Mouse (Mus musculus): ENCODE results near the gene Kcna6. TPM values are rescaled to one million over a fixed set of nuclear protein-coding genes. Genes with fewer than 3 reads are reported as not detected.
A peak's percentile ranks its signal among the peaks of the same experiment; 100 is the strongest.

Kcna6 gene
- polyA plus RNA-seq, 1 experiment from 2014 or later, result 18.5 TPM

DNA sequence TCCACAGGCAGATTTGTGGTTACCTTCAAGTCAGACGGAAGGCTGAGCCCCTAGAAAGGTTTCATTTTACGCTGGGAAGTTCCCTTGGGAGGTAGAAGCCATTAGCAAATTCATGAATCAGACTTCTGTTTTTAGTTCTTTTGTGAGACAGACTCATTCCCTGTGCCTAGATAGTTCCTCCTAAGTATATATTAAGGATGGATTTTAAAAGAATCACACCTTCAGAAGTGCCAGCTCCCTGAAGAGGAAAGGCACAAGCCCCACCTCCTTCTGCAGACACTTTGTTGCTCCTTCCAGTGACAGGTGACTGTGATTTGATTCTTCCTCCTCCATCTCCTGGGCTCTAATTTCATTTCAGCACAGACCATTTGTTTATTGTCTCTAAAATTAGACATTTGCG, 2.1 kb upstream of the Kcna6 start:
- Histone ChIP-seq H3K9ac (no peak overlapping the region), H3K4me3 (replicated peaks; ENCODE audit: low read length) (no peak overlapping the region), H3K27me3 (ENCODE audit: control insufficient read depth, insufficient read depth, low read length) (peaks cover 25% of the 10 kb centered on the region), H3K27ac (no peak overlapping the region), H3K4me1 (replicated peaks; ENCODE audit: control insufficient read depth, insufficient read depth, low read length) (peaks cover 12% of the 10 kb centered on the region; the same call in 1 of the 2 replicates), H3K4me2 (replicated peaks) (no peak overlapping the region), H3K9me3 (ENCODE audit: control insufficient read depth, low read length) (no peaks in the 10 kb centered on the region), H3K36me3 (replicated peaks; ENCODE audit: control insufficient read depth, insufficient read depth) (no peaks in the 10 kb centered on the region)
- WGBS, result 51% methylated on average over 3 of the region's 3 CpGs
- ATAC-seq (ENCODE audit: low FRiP score), result no peak
- no peak for DNase-seq (ENCODE audit: low spot score)

DNA sequence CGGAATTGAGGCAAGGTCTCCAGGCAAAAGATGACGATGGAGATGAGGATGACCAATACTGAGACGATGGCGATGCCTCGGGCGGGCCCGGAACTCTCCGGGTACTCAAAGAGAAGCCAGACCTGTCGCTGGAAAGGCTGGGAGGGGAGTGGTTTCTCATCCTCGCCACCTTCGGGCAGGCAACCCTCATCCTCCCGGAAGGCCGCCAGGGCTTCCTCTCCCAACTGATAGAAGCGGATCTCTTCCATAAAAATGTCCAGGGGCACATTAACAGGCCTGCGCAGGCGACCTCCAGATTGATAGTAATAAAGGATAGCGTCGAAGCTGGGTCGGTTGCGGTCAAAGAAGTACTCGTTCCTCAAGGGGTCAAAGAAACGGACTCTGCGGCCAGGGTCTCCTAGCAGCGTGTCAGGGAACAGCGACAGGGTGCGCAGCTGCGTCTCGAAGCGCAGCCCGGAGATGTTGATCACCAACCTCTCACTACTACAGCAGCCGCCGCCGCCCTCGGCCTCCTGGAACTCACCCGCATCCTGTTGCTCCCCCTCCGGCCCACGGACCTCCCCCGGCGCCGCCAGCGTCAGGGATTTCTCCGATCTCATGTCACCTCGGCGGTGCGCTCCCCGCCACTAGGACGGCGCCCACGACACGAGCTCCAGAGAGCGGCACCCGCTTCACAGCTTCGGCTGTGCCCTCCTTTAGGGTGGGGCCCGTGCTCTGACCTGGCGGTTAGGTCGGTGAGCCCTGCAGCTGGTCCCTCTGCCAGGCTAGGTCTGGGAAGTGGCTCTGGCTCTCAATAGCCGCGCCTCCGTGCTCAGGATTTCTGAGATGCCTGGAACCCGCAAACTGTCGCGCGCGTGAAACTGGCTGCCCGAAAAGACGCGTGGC, 906 bp downstream of the Kcna6 start:
- H3K27me3 ChIP-seq (ENCODE audit: control insufficient read depth, insufficient read depth, low read length), result peaks cover 26% of the 10 kb centered on the region

DNA sequence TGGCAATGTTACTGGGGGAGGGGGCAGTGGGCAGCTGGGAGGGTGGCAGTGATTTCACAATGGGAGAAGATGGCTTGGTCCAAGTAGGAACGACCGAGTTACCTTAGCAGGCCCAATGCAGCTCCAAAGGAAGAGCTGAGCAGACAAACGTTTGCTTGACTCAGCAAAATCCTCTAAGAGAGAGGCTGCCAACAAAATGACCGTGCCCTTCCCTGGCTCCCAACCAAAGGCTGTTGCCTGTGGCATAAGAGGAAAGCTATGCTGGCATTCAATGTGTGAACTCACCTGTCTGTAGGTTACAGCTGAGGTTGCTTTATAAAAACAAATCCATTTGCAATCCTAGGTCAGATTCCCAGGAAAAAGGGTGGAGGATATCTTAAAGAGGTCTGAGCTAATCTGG, 3.5 kb downstream of the Kcna6 start:
- no peak overlapping the region for H3K9ac ChIP-seq
- no peaks in the 10 kb centered on the region for H3K36me3 ChIP-seq (replicated peaks; ENCODE audit: control insufficient read depth, insufficient read depth)
- H3K4me1 ChIP-seq (replicated peaks; ENCODE audit: control insufficient read depth, insufficient read depth, low read length), result peaks cover 48% of the 10 kb centered on the region
- H3K27me3 ChIP-seq (ENCODE audit: control insufficient read depth, insufficient read depth, low read length), result peaks cover 26% of the 10 kb centered on the region
- DNase-seq (ENCODE audit: low spot score), result no peak
- H3K27ac ChIP-seq, result no peak overlapping the region
- H3K4me3 ChIP-seq (replicated peaks; ENCODE audit: low read length), result no peak overlapping the region
- H3K4me2 ChIP-seq (replicated peaks), result 0 out of 2 replicates have a peak overlapping the region, but pooled peaks have one; percentile 16
- WGBS, result 73% methylated on average over 4 of the region's 4 CpGs
- no peaks in the 10 kb centered on the region for H3K9me3 ChIP-seq (ENCODE audit: control insufficient read depth, low read length)
- no peak for ATAC-seq (ENCODE audit: low FRiP score)

More for the DNA sequence above, 906 bp downstream of the Kcna6 start:
- no peaks in the 10 kb centered on the region for H3K9me3 ChIP-seq (ENCODE audit: control insufficient read depth, low read length)
- 1% methylated on average over 67 of the region's 67 CpGs for WGBS
- DNase-seq (ENCODE audit: low spot score), result no peak
- peak overlapping the region; percentile 56 for H3K4me3 ChIP-seq (replicated peaks; ENCODE audit: low read length)
- peak; percentile 16 for ATAC-seq (ENCODE audit: low FRiP score)
- H3K9ac ChIP-seq, result peak overlapping the region; percentile 61
- H3K27ac ChIP-seq, result peak overlapping the region; percentile 79
- peaks cover 32% of the 10 kb centered on the region for H3K4me1 ChIP-seq (replicated peaks; ENCODE audit: control insufficient read depth, insufficient read depth, low read length)
- no peaks in the 10 kb centered on the region for H3K36me3 ChIP-seq (replicated peaks; ENCODE audit: control insufficient read depth, insufficient read depth)
- H3K4me2 ChIP-seq (replicated peaks), result peak overlapping the region; percentile 77

DNA sequence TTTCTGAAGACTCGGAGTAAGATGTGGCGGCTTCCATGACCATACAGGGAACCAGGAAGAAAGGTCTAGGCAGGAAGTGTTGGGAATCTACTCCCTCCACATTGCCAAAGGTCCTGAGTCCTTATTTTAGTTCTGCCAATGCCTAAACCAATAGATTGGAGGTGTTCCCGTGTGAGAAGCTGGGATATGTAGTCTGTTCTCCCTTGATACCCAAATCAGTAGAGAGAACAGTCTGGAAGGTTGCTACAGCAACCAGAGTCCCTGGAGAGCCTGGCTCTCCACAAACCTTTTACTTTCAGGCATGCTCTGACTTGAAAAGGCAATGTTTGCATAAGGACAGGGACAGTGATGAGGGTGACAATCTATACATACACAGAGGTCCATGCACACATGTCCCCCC, 4.7 kb downstream of the Kcna6 start:
- 63% methylated on average over 3 of the region's 3 CpGs for WGBS
- Histone ChIP-seq H3K4me2 (replicated peaks) (peak overlapping the region; percentile 2; the same call in 1 of the 2 replicates), H3K27ac (no peak overlapping the region), H3K4me3 (replicated peaks; ENCODE audit: low read length) (no peak overlapping the region), H3K9me3 (ENCODE audit: control insufficient read depth, low read length) (no peaks in the 10 kb centered on the region), H3K36me3 (replicated peaks; ENCODE audit: control insufficient read depth, insufficient read depth) (no peaks in the 10 kb centered on the region), H3K4me1 (replicated peaks; ENCODE audit: control insufficient read depth, insufficient read depth, low read length) (peaks cover 48% of the 10 kb centered on the region), H3K9ac (no peak overlapping the region), H3K27me3 (ENCODE audit: control insufficient read depth, insufficient read depth, low read length) (peaks cover 26% of the 10 kb centered on the region)
- DNase-seq (ENCODE audit: low spot score) (no peak), ATAC-seq (ENCODE audit: low FRiP score) (no peak)

DNA sequence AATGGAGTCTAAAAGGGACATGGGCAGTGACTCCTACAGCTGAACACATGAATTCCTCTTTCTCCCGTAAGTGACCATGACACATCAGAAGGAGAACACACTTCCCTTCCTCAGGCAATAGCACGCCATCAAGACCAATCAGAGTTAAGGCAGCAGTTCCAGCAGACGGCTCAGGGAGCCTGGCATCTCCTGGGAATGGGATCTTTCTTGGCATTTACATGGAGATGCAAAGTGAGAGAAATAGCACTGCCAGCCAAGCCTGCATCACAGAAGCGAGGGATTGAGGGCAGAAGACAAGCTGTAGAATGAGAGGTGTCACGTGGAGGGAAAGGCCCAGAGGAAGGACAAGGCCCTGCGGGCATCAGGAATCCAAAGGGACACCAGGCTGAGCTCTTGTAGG, 7.8 kb downstream of the Kcna6 start:
- no peak for ATAC-seq (ENCODE audit: low FRiP score)
- H3K27me3 ChIP-seq (ENCODE audit: control insufficient read depth, insufficient read depth, low read length), result 0 out of 2 replicates have a peak, but pooled peaks cover 1% of the 10 kb centered on the region
- H3K9ac ChIP-seq, result no peak overlapping the region
- no peak overlapping the region for H3K4me2 ChIP-seq (replicated peaks)
- DNase-seq (ENCODE audit: low spot score), result no peak
- H3K4me3 ChIP-seq (replicated peaks; ENCODE audit: low read length), result no peak overlapping the region
- WGBS, result 54% methylated on average over 6 of the region's 6 CpGs
- no peak overlapping the region for H3K27ac ChIP-seq
- H3K4me1 ChIP-seq (replicated peaks; ENCODE audit: control insufficient read depth, insufficient read depth, low read length), result peaks cover 36% of the 10 kb centered on the region
- H3K36me3 ChIP-seq (replicated peaks; ENCODE audit: control insufficient read depth, insufficient read depth), result no peaks in the 10 kb centered on the region
- H3K9me3 ChIP-seq (ENCODE audit: control insufficient read depth, low read length), result no peaks in the 10 kb centered on the region

DNA sequence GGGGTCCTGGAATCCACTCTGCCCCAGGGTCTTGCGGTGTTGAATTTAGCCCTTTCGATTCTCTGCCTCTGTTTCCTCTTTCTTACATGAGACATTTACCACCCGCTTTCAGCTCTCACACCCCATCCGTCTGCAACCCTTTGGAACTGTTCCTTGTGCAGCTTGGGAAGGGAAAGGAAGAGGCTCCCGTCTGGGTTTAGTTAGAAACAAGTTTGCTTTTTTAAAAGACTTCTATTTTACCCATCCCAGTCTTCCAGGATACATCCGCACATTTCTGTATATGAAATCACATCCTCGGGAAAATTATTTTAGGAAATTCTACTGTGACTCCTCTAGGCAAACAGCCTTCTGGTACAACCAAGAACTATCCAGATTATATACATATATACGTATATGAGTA, 11.7 kb downstream of the Kcna6 start:
- peaks cover 11% of the 10 kb centered on the region for H3K4me1 ChIP-seq (replicated peaks; ENCODE audit: control insufficient read depth, insufficient read depth, low read length)
- H3K9ac ChIP-seq, result no peak overlapping the region
- no peak overlapping the region for H3K4me3 ChIP-seq (replicated peaks; ENCODE audit: low read length)
- H3K27ac ChIP-seq, result no peak overlapping the region
- no peak for DNase-seq (ENCODE audit: low spot score)
- no peak for ATAC-seq (ENCODE audit: low FRiP score)
- no peak overlapping the region for H3K4me2 ChIP-seq (replicated peaks)
- WGBS, result 93% methylated on average over 8 of the region's 8 CpGs
- H3K9me3 ChIP-seq (ENCODE audit: control insufficient read depth, low read length), result no peaks in the 10 kb centered on the region
- H3K27me3 ChIP-seq (ENCODE audit: control insufficient read depth, insufficient read depth, low read length), result no peaks in the 10 kb centered on the region
- 0 out of 2 replicates have a peak, but pooled peaks cover 3% of the 10 kb centered on the region for H3K36me3 ChIP-seq (replicated peaks; ENCODE audit: control insufficient read depth, insufficient read depth)

DNA sequence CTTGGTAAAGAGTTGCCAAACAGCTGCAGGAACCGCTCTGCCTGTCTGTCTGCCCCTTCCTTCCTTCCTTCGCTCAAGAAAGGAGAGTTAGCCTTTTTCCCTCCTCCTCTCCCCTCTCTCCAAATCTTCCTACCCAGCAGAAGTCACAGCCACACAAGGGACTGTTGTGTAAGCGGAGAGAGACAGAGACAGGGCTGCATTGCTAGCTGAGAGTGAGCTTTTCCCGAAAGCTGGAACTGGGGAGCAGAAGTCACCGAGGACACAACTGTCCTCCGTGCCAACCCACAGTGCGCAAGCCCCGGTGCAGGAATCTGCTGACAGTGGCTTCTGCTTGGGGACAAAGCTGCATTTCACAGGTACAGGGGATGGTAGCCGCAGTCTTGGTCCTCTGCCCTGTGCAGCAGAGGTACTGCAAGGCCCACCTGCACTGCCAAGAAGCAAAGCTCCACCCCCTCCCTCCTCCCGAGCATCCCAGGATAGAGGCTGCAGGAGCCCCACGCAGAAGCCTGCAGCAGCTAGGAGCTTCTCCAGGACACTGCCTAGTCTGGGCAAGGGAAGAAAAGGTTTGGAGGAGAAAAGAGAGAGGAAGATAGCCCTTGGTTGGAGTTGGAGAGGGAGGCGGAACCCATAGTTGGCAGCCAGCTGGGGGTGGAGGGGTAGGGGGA, 21.9 kb downstream of the Kcna6 start:
- ATAC-seq (ENCODE audit: low FRiP score) (no peak), DNase-seq (ENCODE audit: low spot score) (no peak)
- 78% methylated on average over 12 of the region's 12 CpGs for WGBS
- Histone ChIP-seq H3K4me2 (replicated peaks) (no peak overlapping the region), H3K27ac (no peak overlapping the region), H3K36me3 (replicated peaks; ENCODE audit: control insufficient read depth, insufficient read depth) (no peaks in the 10 kb centered on the region), H3K4me3 (replicated peaks; ENCODE audit: low read length) (no peak overlapping the region), H3K9me3 (ENCODE audit: control insufficient read depth, low read length) (no peaks in the 10 kb centered on the region), H3K9ac (no peak overlapping the region), H3K27me3 (ENCODE audit: control insufficient read depth, insufficient read depth, low read length) (no peaks in the 10 kb centered on the region), H3K4me1 (replicated peaks; ENCODE audit: control insufficient read depth, insufficient read depth, low read length) (no peaks in the 10 kb centered on the region)

DNA sequence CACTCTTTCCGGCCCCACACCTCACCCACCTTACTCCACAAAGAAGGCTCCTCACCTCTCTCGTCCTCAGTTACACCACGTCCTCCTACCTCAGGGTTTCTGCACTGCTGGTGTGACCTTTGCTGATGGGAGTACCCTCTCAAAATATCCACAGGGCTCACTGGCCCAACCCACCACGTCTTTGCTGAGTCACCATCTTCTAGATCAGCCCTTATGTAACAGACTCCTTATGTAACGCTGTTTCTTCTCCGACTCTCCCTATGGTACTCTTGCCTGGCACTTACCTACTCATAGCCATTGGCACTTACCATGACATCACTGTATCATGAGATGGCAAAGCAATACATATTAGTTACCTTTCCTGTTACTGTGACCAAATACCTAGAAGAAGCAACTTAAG, 27.9 kb downstream of the Kcna6 start:
- Histone ChIP-seq H3K4me2 (replicated peaks) (no peak overlapping the region), H3K36me3 (replicated peaks; ENCODE audit: control insufficient read depth, insufficient read depth) (no peaks in the 10 kb centered on the region), H3K9ac (no peak overlapping the region), H3K27ac (no peak overlapping the region), H3K9me3 (ENCODE audit: control insufficient read depth, low read length) (no peaks in the 10 kb centered on the region), H3K4me1 (replicated peaks; ENCODE audit: control insufficient read depth, insufficient read depth, low read length) (no peaks in the 10 kb centered on the region), H3K27me3 (ENCODE audit: control insufficient read depth, insufficient read depth, low read length) (no peaks in the 10 kb centered on the region), H3K4me3 (replicated peaks; ENCODE audit: low read length) (no peak overlapping the region)
- ATAC-seq (ENCODE audit: low FRiP score) (no peak), DNase-seq (ENCODE audit: low spot score) (no peak)
- WGBS, result 83% methylated on average over 6 of the region's 6 CpGs

DNA sequence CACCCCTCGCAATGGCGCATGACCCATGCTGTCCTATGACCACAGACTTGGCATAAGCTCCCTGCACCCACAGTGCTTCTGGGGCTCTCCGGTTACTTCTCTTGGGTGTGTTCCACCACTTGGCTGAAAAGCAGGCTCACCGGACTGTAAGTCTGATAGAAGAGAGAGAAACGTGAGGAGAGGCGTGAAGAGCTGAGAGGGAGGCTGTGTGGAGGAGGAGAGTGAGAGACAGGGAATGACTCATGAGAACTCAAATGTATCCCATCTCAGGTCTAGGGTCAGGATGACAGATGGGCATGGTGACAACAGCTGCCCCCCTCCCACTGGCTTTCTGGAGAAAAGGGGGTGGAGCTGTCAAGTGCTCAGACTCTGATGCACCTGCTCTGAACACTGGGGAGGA, 34.5 kb downstream of the Kcna6 start:
- WGBS, result 80% methylated on average over 6 of the region's 6 CpGs
- Histone ChIP-seq H3K4me2 (replicated peaks) (no peak overlapping the region), H3K4me3 (replicated peaks; ENCODE audit: low read length) (no peak overlapping the region), H3K27ac (no peak overlapping the region), H3K36me3 (replicated peaks; ENCODE audit: control insufficient read depth, insufficient read depth) (no peaks in the 10 kb centered on the region), H3K9ac (no peak overlapping the region), H3K9me3 (ENCODE audit: control insufficient read depth, low read length) (no peaks in the 10 kb centered on the region), H3K4me1 (replicated peaks; ENCODE audit: control insufficient read depth, insufficient read depth, low read length) (0 out of 2 replicates have a peak, but pooled peaks cover 4% of the 10 kb centered on the region), H3K27me3 (ENCODE audit: control insufficient read depth, insufficient read depth, low read length) (no peaks in the 10 kb centered on the region)
- ATAC-seq (ENCODE audit: low FRiP score), result no peak
- no peak for DNase-seq (ENCODE audit: low spot score)
